Mouse (Mus musculus): Measurements from ENCODE around the gene Foxp1.

The Foxp1 gene

DNA sequence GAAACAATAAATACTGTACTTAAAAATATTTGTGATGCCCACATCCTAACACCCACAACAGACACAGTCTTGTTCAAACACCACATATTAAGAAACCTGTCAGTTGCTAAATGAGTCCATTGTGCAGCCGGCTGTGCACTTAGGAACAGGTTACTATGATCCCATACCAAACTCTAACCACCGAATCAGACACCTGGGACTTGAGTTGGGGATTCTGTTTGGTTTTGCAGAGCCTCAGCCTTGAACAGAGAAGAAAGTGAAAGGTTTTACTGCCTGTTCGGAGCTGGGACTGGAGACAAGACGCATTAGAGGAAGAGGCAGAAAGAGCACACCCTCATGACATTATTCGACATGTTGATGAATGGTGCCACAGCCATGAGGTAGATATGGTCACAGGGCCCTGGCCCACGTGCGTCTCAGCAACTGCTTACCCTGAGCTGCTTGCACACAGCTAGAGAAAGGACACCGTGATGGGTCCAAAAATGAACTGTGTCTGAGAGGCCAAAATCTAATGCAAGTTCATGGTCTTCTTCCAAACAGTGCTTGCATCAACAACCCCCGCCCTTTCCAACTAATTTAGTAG lies 491.1 kb downstream of the Foxp1 start:
- DNase-seq: no peak

GRCm38 (mm10) chr6:99030251-99030650 lies 492.3 kb downstream of the Foxp1 start:
- DNase-seq: peak; percentile 21

GRCm38 (mm10) chr6:99029438-99029837 lies 493.1 kb downstream of the Foxp1 start:
- DNase-seq: no peak

GRCm38 (mm10) chr6:99028989-99029305 lies 493.6 kb downstream of the Foxp1 start:
- no peak for DNase-seq

GRCm38 (mm10) chr6:99028161-99028988 lies 494.1 kb downstream of the Foxp1 start:
- peak; percentile 71 for DNase-seq

GRCm38 (mm10) chr6:99027542-99028160 lies 494.9 kb downstream of the Foxp1 start:
- DNase-seq: peak; percentile 31

DNA sequence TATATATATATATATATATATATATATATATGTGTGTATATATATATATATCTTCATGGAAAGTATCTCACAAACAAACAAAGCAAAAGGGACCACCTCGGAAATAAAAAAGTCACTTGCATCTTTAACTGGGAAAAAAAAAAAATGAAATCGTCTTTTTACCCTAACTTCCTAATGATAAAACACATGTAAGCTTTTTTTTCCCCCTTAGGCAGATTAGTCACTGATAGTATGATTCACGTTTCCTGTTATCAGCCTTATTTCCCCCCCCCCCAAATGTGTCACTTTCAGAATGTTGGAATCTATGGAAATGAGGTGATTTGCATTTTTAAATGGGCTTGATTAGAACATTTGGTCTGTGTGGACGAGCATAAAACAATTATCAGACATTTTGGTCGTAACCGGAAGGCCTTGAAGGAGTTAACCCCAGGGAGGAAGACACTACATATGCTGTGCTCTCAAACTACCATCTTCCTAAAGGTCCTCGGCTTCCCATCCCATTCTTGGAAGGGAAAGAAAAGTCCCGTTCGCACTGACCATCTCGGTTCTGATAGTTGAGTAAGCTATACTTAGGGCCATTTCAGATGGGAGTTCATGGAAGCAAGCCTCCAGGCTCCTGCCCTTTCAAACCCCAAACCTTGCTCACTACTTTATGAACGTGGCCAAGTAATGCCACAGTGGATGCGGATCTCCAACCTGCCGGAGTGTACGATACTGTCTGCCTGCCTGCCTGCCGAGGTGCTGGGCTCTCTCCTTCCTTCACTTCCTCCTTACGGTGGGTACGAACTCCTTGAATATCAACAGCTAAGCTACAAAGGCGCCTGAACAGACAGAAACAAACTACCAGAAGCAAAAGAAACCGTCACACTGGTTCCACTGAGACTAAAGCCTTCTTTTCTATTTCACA lies 495.6 kb downstream of the Foxp1 start:
- peak; percentile 19 for DNase-seq

GRCm38 (mm10) chr6:99026040-99026439 lies 496.5 kb downstream of the Foxp1 start:
- DNase-seq: no peak

GRCm38 (mm10) chr6:99024588-99024987 lies 497.9 kb downstream of the Foxp1 start:
- no peak for DNase-seq

- DNase-seq: no peak
Observed at GRCm38 (mm10) chr6:99020570-99021444, 501.7 kb downstream of the Foxp1 start.

GRCm38 (mm10) chr6:99019716-99020115 lies 502.8 kb downstream of the Foxp1 start:
- DNase-seq: no peak

DNA sequence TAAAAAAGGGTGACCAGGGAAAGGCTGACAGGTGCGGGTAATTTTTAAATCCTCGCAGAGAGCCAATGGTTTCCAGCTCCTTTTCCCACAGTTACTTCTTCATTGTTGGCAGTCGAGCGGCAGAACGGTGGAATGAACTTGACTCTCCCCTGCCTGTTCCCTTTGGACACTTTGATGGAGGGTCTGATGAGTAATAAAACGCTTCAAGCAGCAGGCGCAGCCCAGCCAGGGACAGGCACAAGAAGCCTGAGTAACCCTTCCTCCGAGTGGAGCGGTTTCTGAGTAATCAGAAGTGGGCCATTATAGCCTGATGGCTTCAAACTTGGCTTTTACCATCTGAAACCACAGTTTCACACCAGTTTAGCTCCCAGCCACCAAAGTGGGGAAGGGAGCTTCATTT lies 503.3 kb downstream of the Foxp1 start:
- DNase-seq: no peak

DNA sequence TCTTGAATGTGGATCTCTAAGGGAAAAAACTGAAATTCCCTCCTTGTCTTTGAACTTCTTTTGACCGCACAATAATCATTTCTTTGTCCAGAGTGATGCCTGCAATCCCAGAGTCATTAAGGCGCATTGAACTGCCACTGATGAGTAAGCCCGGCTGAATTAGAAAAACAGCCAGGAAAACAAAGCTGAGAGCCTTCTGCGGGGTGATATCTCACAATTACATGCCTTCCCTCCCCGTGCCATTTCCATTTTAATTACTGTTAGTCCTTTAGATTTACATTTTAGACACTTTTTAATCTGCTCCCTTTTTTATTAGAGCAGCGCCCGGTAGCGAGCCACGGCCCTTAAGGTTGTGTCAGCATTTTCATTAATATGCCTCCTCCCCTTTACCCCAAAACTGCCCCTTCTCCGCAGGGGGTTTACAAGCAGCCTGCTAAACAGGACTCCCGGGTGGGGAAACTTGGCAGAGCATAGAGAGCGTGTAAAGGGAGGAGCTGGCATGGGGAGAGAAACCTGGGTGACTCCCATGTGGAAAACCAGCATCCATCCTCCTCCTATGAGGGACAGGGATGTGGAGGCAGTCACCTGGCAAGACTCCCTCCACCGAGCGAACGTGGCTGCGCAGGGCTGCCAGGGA lies 508.5 kb downstream of the Foxp1 start:
- no peak for DNase-seq

- no peak for DNase-seq
Observed at GRCm38 (mm10) chr6:99013119-99013865, 509.2 kb downstream of the Foxp1 start.

GRCm38 (mm10) chr6:99011895-99012584 lies 510.5 kb downstream of the Foxp1 start:
- DNase-seq: peak; percentile 56

DNA sequence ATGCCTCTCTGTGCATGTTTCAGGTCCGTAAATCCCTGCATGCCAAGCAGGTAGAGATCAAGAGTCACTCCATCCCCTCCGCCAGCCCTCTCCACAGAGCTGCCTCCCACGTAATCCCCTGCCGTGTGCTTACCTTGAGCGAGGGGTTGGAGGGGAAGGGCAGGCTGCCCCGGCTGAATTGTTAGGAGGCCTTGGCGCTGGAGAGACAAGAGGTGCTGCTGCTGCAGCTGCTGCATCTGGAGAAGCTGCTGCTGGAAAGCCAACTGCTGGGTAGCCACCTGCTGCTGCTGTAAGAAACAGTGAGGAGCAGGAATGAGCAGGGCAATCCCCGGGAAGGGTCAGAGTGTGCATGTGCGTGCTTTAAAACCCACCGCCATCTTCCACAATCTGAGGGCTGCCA lies 512.8 kb downstream of the Foxp1 start:
- no peak for DNase-seq

DNA sequence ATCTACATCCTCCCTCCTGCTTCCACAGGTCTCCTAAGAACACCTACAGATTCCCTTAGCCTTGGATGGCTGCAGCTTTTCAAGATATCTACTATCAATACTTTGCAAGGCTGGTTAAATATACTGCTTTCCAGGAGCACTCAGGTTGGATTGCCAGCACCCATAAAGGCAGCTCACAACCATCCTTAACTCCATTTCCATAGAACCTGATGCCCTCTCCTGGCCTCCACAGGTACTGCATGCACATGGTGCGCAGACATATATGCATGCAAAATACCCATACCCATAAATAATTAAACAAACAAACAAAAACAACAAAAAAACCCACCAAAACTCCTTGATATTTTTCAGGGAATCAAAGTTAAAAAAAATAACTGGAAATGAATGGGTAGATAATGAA lies 514.0 kb downstream of the Foxp1 start:
- no peak for DNase-seq

DNA sequence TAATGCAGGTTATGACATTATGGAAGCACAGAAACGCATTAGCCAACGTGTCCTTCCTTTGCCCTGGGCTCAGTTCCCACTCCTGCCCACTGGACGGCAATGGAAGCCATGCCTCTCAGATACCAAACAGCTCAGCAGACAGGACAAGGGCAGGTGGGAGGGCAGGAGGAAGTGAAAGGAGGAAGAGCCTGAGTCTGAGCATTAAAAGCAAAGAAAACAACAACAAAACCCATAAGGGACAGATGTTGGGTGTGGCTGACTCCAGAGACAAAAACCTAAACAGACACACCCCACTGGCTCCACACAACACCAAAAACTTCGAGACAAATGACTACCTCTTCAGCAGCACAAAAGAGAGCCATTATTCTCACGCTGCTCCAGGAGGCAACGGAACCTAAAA lies 515.0 kb downstream of the Foxp1 start:
- DNase-seq: no peak

- no peak for DNase-seq
Observed at GRCm38 (mm10) chr6:99004255-99004997, 518.1 kb downstream of the Foxp1 start.
